Mouse (Mus musculus): ENCODE measurements around the gene Pcnx.
A peak's percentile ranks its signal among the peaks of the same experiment; 100 is the strongest.
"Not testable (repeated sequence)": the region's sequence is repeated elsewhere in the genome, so short reads cannot be mapped to it uniquely, and the experiment has no call there.

Pcnx gene

DNA sequence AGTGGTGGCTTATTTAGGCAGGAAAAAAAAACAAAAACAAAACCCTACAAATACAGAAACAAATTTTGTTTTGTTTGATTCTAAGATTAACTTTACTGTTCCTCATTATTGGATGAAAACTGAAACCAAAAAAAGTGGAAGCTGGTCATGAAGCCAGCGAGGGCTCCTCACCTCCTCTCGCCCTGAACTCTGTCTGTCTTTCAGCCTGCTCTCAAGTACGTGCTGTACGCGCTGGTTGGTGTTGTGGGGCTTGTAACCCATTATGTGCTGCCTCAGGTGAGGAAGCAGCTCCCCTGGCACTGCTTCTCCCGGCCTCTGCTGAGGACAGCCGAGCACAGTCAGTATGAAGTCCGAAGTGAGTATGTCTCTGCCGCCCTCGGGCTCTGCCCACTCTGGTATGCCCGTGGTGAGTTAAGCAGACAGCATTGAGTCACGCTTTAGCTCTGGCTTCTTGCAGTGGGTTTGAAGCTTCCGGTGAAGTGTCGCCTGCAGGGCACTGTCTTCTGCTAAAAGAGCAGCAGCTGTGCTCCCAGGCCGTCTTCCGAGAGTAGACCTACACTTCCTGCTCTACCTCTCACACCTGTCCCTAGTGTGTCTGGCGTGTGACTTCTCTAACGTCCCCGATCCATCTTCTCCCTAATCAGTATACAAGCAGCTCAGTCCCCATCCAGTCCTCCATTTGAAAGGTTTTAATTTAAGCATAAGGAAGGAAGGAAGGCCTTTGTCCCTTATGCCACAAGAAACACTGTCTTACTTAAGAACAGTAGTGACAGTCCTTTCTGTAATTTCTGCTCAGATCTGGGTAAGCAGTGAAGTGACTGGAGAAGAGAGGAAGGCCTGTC is 111.4 kb downstream of the Pcnx start:
- no peak for DNase-seq

DNA sequence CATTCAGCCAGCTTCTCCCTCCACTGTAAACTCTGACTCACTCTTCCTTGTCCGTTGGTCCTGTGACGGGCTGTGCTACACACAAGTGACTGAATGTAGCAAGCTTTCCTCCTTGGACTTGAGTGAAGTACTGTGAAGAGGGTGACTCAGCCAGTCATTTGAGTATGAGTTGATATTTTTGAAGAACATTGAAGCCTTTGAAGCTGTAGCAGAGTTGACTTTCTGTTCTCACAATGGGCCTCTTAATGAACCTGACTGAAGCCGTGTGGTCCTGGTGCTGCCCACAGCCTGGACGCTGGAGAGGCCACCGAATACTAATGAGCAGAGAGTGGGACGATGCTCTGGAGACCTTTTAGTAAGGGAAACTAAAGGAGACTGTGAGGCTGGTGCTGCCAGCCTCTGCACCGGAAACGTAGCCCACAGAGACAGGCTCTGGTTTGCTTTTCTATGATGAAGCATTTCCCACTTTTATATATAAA is 112.1 kb downstream of the Pcnx start:
- no peak for DNase-seq

DNA sequence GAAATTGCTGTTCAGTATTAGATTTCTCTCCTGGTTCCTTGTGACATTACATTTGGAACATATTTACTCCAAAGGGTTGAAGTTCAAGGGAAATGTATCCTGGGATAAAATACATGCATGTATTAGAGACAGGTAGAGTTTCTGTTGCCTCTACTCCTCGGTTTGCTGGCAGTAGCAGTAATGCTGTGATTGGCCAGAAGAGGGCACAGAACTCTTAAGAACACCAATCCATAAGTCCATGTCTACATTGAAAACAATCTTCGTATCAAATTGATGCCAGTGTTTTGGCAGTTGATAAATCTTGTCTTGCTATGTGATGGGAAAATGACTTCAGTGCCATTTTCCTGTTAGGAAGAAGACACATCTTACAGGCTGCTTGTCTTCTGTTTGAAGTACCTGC is 115.0 kb downstream of the Pcnx start:
- DNase-seq = peak; percentile 36

DNA sequence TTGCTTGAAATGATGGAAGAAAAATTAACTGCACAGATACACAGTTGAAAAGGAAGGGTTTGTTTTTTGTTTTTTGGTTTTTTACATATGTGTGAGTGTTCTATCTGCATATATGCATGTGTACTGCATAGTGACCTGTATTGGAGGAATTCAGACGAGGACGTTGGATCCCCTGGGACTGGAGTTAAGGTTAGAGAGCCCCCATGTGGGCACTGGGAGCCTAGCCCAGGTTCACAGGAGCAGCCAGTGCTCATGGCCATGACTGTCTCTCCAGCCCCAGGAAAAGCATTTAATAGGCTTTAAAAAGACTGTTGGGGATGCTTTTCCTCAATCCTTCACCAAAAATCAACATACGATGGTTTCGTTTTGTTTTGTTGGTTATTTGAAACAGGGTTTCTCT is 117.5 kb downstream of the Pcnx start:
- DNase-seq = no peak

DNA sequence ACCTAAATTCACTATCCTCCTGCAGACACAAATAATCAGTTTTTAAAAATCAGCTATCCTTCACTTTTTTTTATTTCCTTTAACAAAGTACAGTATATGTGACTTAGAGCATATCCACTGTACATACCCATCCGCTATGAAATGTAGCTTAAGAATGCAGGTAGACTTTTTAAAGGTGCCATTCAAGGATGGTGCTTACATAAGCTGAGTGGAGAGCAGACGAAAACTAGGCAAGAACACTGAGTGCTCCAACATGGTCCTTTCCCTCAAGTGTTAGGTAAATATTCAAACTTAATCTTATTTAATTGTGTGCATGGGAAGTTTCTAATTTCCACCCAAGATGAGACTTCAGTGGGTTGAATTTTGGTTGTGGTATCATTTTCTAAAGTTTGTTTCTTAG is 119.5 kb downstream of the Pcnx start:
- no peak for DNase-seq

DNA sequence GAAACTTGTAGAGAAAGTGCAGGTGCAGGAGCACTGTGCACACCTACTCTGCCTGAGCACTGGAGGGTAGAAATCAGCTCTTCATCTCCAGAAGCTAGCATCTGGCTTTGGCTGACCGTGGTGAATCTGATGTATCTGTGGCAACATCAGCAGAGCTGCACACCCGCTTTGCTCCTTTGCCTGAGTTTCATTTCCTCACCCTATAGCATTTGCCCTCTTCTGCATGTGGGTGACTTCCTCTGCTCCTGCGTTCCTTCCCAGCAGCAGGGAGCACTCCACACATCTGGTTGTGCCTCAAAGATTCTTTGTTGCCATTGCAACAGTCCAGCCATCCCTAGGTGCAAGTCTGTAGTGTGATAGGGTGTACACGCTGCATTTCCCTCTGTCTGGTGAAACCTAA is 132.3 kb downstream of the Pcnx start:
- DNase-seq = no peak

DNA sequence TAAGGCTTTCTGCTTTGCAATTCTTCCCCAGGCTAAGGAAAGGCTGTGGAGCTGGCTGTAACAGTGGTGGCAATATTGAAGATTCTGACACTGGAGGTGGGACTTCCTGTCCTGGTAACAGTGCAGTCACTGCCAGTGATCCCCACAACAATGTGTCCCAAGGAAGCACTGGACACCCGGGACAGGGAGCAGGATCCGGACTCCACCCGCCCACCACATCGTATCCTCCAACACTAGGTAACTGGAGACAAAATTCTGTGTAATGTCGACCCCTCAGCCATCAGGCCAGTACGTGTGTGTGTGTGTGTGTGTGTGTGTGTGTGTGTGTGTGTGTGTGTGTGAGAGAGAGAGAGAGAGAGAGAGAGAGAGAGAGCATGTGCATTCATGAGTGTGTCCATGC is 133.2 kb downstream of the Pcnx start:
- DNase-seq = no peak

DNA sequence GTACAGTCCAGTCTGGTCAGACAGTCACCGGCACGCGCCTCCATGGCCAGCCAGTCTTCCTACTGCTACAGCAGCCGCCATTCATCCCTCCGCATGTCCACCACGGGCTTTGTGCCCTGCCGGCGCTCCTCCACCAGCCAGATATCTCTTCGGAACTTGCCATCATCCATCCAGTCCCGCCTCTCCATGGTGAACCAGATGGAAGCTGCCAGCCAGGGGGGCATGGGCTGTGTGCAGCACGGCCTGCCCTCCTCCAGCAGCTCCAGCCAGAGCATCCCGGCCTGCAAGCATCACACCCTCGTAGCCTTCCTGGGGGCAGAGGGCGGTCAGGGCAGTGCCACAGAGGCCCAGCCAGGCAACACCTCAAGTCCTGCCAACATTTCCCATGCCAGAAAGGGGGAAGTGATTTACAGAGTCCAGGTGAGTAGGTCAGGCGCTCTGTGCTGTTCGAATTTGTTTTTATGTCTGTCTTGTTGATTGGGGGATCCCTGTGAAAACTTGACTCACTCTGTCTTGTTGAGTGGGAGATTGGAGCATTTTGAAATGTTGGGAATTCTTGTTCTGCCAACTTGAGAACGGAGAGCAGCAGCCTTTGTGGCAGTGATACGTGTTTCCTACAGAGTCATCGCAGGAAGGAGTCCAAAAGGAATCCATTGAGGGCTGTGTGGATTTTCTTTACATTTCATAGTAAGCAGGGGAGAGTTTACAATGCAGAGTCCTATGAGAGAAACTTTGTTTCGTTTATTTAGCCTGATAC is 135.3 kb downstream of the Pcnx start:
- DNase-seq = no peak

DNA sequence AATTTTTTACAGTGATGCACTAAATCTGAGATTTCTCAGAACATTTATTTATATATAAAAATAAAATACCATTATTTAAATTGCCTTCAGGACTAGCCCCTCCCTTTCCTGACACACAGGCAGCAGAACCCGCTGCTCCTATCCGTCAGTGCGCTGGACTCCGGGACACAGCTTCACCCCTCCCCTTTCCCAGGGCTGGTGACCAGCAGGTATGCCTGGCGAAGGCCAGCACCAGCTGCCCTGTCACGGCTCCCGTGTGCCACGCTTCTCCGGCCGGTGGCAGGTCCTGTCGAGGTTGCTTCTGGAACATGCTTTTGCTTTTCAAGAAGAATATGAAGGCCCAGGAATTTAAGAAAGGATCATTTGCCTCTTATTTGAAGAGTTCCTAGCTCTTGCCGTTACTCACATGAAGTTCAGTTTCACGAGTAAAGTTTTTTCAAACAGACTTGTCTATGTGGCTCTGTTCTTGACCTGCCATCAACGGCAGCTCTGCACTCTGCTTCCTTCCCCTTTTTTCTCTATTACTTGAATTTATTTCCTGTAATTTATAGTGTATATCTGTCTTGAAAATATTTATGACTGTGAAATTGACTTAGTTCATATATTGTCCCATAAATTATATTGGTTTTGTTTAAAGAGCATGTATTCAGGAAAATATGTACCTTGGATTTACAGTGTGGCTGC is 137.0 kb downstream of the Pcnx start:
- no peak for DNase-seq

DNA sequence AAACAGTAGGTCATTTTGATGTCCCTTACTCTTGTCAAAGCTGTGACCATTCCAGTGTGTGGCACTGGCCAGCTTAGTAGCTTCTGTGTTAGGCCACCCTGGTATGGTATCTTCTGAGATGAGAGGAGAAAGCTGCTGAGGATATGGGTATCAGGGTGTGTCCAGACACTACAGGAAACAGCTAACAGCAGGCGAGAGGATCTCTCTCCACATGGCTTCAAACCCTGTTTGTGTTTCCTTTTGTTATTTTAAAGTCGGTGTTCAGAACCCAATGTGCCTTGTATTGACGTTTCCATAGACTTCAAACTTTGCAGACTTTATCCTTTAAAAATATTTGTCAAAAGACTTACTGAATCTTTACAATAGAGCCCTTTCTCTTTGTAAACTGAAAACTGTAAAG is 137.7 kb downstream of the Pcnx start:
- DNase-seq = no peak

DNA sequence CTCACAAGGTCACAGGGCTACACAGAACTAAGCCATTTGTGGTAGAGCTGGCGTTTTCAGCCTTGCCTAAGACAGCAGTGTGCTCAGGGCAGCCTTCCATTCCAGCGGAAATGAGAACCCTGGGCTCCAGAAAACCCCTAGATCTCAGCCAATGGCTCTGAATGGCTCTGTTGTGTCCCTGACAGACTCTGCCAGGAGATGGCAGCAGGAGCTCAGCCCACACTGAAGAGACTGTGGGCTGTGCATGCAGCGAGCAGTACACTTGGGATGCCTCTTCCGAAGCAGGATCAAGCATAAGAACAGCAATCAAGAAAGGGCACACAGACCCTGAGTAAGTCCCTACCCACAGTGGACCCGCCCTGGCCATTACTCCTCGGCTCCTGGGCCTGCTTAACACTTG is 142.9 kb downstream of the Pcnx start:
- not testable (repeated sequence) for DNase-seq

DNA sequence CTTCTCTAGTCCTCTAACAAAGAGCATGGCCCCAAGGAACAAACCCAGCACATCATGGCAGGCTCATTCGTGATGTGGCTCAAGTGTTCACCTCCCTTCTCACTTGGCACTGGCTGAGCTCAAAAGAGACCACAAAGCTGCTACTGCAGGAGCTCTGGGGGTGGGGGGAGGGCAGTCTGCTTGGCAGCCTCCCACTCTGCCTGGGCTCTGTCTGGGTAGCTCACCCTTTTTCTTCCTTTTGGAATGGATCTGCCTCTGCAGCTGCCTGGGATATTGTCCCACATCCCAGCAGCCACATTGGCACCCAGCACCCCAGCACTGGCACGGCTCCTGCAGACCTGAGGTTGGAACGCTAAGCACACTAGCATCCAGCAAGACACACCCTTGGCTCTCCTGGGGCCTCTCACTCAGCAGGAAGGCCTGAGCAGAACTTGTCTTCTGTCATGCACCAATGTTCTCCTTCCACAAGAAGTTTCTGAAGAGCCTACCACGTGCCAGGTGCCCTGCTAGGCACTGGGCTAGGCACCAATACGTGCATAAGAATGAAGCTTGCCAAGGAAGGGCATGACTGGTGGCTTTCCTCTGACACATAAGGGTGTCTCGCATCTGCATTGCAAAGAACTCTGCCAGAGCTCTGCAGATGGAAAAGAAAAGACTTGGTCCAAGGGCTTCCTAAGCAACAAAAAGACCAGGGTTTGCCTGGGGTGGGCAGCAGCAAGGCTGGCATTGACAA is 166.2 kb downstream of the Pcnx start:
- not testable (repeated sequence) for DNase-seq

DNA sequence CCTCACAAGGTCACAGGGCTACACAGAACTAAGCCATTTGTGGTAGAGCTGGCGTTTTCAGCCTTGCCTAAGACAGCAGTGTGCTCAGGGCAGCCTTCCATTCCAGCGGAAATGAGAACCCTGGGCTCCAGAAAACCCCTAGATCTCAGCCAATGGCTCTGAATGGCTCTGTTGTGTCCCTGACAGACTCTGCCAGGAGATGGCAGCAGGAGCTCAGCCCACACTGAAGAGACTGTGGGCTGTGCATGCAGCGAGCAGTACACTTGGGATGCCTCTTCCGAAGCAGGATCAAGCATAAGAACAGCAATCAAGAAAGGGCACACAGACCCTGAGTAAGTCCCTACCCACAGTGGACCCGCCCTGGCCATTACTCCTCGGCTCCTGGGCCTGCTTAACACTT is 173.7 kb downstream of the Pcnx start:
- DNase-seq = not testable (repeated sequence)

DNA sequence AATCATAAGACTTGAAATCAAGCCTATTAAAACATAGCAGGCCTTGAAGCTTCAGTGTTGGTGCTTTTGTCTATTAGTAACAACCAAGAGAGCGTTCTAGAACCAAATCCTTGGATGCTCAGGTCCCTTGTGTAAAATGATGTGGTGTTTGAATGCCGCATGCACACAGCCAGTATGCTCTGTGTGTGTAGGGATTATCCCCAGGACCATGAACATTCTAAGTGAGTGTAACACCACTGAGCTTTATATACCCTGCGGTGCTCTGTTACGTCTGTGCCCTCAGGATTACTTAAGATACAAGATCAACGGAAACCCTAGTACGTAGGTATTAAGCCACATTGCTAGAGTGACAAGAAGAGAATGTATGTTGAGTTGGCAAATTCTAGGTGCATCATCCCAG is 174.2 kb downstream of the Pcnx start:
- not testable (repeated sequence) for DNase-seq

DNA sequence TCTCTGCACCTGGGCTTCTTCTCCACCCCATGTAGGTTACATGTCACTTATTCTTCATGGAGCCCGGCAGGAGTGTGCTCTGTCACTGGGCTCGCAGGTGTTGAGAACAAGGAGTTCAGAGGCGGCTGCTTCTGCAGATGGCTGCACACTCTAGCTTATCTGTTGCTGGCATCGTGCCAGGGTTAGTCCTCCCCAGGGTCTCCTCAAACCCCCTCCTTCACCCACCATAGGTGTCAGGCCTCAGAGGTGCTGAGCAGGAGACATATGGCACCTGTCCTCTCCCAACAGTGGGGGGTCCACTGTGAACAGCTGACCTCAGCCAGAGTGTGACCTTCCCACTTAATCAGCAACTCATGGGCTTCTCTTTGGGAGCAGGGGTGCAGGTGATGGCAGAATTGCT is 184.3 kb downstream of the Pcnx start:
- not testable (repeated sequence) for DNase-seq
